Mouse (Mus musculus) embryonic facial prominence, embryonic 15.5 days (tissue): Measurements from ENCODE around the gene Creb3. TPM values are rescaled to one million over a fixed set of nuclear protein-coding genes. Genes with fewer than 3 reads are reported as not detected.

ENCODE experiments used
- ATAC-seq: fragments of 200-750 bp; cut with Nextera tagmentation; 2 replicates; pipeline ENCODE4 v1.8.0; 2017; ENCODE audit warnings: low read depth, moderate TSS enrichment; ENCODE audit not compliant: insufficient number of reproducible peaks, low FRiP score, low TSS enrichment
- H3K27ac ChIP-seq: fragments of 300-500 bp; sonication (generic); replicated peaks from 2 replicates; pipeline ENCODE4 v1.5.1; 2015; ENCODE audit warnings: mild to moderate bottlenecking, inconsistent platforms
- H3K27me3 ChIP-seq: fragments of 300-500 bp; sonication (generic); 2 replicates; pipeline ENCODE4 v1.6.1; 2015; ENCODE audit warnings: inconsistent platforms
- H3K36me3 ChIP-seq: fragments of 300-500 bp; sonication (generic); 2 replicates; pipeline ENCODE4 v1.6.1; 2015; ENCODE audit warnings: mild to moderate bottlenecking, inconsistent platforms
- H3K4me1 ChIP-seq: fragments of 300-500 bp; sonication (generic); 2 replicates; pipeline ENCODE4 v1.6.1; 2015; ENCODE audit warnings: inconsistent platforms
- H3K4me2 ChIP-seq: fragments of 300-500 bp; sonication (generic); replicated peaks from 2 replicates; pipeline ENCODE4 v1.6.1; 2015; ENCODE audit warnings: mild to moderate bottlenecking, inconsistent platforms
- H3K4me3 ChIP-seq: fragments of 300-500 bp; sonication (generic); replicated peaks from 2 replicates; pipeline ENCODE4 v1.5.1; 2015; ENCODE audit warnings: mild to moderate bottlenecking, inconsistent platforms
- H3K9ac ChIP-seq: fragments of 300-500 bp; sonication (generic); 2 replicates; pipeline ENCODE4 v1.6.1; 2015; ENCODE audit warnings: inconsistent platforms
- H3K9me3 ChIP-seq: fragments of 300-500 bp; sonication (generic); replicated peaks from 2 replicates; pipeline ENCODE4 v1.6.1; 2016; ENCODE audit warnings: inconsistent platforms
- WGBS: fragments of 180-500 bp; shearing (Covaris S2); methylation state at CpG from one replicate; pipeline ENCODE4 v1.1.7; 2015; 5-methylcytosine and 5-hydroxymethylcytosine counted together
- polyA plus RNA-seq: library from polyadenylated mRNA; unstranded; fragments of >200 nt; fragmentation: Nextera tagmentation; extraction: Ambion mirVana; gene quantifications from 2 replicates; pipeline ENCODE4 v1.2.1, GENCODE M21; 2015

Gene Creb3
- 77.5 and 88.2 TPM in 2 replicates for polyA plus RNA-seq

- peaks cover 52% of the 10 kb centered on the region for H3K4me1 ChIP-seq
- peak; percentile 93 for ATAC-seq
- peak within 1 kb of the TSS; percentile 95 for H3K4me3 ChIP-seq
- no peaks in the 10 kb centered on the region for H3K9me3 ChIP-seq
- peak within 1 kb of the TSS; percentile 89 for H3K9ac ChIP-seq
- under 1% methylated on average over 62 of the region's 62 CpGs for WGBS
- H3K4me2 ChIP-seq = peak within 1 kb of the TSS; percentile 84
- no peaks in the 10 kb centered on the region for H3K27me3 ChIP-seq
- H3K36me3 ChIP-seq = peaks cover 30% of the 10 kb centered on the region
- peak within 1 kb of the TSS; percentile 100 for H3K27ac ChIP-seq
These were observed at the start of gene Creb3, which contains the start of gene Tln1 for GRCm38 (mm10) chr4:43561997-43562768. Creb3 (plus strand) TSS chr4:43562332. Tln1 (minus strand) TSS chr4:43562691.

DNA sequence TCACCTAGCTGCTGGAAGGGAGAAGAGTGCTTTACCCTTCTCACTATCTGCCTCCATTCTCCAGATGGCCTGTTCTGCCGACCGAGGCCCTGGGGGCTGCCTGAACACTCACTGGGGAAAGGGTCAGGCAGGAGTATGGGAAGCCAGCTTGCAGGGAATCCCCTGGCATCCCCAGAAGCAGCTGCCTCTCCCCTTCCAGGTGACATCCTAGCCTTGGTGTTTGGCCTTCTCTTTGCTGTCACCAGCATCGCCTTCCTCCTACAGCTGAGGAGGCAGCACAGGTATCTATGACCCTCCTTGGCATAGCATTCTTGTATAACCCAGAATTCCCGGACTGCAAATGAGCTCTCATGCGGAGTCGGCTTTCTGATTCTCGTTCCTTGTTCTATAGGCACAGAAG lies 49.5 kb upstream of the Creb3 start:
- H3K4me3 ChIP-seq = no peak overlapping the region
- no peaks in the 10 kb centered on the region for H3K9me3 ChIP-seq
- no peaks in the 10 kb centered on the region for H3K27me3 ChIP-seq
- WGBS = 47% methylated on average over 7 of the region's 7 CpGs
- no peak overlapping the region for H3K27ac ChIP-seq
- no peak for ATAC-seq
- H3K4me2 ChIP-seq = no peak overlapping the region
- H3K36me3 ChIP-seq = peaks cover 18% of the 10 kb centered on the region
- H3K4me1 ChIP-seq = peaks cover 23% of the 10 kb centered on the region
- no peak overlapping the region for H3K9ac ChIP-seq

DNA sequence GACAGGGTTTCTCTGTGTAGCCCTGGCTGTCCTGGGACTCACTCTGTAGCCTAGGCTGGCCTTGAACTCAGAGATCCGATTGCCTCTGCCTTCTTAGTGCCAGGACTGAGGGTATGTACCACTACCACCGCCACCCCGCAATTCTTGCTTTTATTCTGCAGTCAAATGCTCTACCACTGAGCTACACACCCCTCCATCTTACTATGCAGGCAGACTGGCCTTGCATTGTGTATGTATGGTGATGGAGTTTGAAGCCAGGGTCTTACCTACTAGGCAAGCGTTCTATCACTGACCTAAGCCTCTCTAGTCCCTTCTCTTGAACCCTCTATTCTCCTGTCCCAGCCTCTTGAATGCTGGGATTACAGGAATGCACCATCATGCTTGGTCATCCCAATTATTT lies 48.8 kb upstream of the Creb3 start:
- no peak overlapping the region for H3K4me2 ChIP-seq
- no peak overlapping the region for H3K9ac ChIP-seq
- no peak for ATAC-seq
- peaks cover 22% of the 10 kb centered on the region for H3K36me3 ChIP-seq
- H3K4me1 ChIP-seq = peaks cover 17% of the 10 kb centered on the region
- no peak overlapping the region for H3K27ac ChIP-seq
- no peaks in the 10 kb centered on the region for H3K27me3 ChIP-seq
- 81% methylated on average over 4 of the region's 4 CpGs for WGBS
- H3K4me3 ChIP-seq = no peak overlapping the region
- no peaks in the 10 kb centered on the region for H3K9me3 ChIP-seq

- no peak for ATAC-seq
- Histone ChIP-seq H3K36me3 (peaks cover 22% of the 10 kb centered on the region), H3K4me3 (no peak overlapping the region), H3K27ac (no peak overlapping the region), H3K9me3 (no peaks in the 10 kb centered on the region), H3K27me3 (0 out of 2 replicates have a peak, but pooled peaks cover under 1% of the 10 kb centered on the region), H3K9ac (no peak overlapping the region), H3K4me1 (peaks cover 14% of the 10 kb centered on the region), H3K4me2 (no peak overlapping the region)
- 61% methylated on average over 4 of the region's 4 CpGs for WGBS
These were observed 48.3 kb upstream of the Creb3 start for GRCm38 (mm10) chr4:43513791-43514190.

GRCm38 (mm10) chr4:43515764-43516708 lies 46.1 kb upstream of the Creb3 start:
- Histone ChIP-seq H3K9ac (no peak overlapping the region), H3K27me3 (peaks cover 8% of the 10 kb centered on the region), H3K4me3 (no peak overlapping the region), H3K36me3 (peaks cover 28% of the 10 kb centered on the region), H3K9me3 (no peaks in the 10 kb centered on the region), H3K27ac (no peak overlapping the region), H3K4me2 (no peak overlapping the region), H3K4me1 (peaks cover 28% of the 10 kb centered on the region)
- 65% methylated on average over 11 of the region's 11 CpGs for WGBS
- ATAC-seq = no peak

DNA sequence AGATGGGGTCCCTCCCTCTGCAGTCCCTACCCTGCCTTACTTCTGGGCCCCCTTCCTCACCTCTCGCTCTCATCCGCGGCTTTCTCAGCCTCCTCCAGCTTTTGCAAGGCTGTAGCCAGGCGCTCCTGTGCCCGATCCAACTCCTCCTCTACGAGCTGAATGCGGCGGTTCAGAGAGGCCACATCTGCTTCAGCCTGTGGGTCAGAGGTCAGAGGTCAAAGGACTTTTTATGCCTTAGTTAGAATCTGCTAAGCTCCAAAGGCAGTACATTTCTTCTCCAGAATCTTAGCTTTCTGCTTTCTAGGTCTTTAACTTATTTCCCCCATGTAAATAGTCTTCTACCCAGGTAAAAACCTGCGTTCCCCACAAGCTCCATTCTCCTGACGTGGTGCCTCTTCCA lies 42.6 kb upstream of the Creb3 start:
- Histone ChIP-seq H3K4me1 (peaks cover 56% of the 10 kb centered on the region), H3K36me3 (peaks cover 28% of the 10 kb centered on the region), H3K4me2 (peak overlapping the region; percentile 44), H3K27ac (no peak overlapping the region), H3K9ac (no peak overlapping the region), H3K9me3 (no peaks in the 10 kb centered on the region), H3K27me3 (peaks cover 8% of the 10 kb centered on the region), H3K4me3 (peak overlapping the region; percentile 54)
- 24% methylated on average over 10 of the region's 10 CpGs for WGBS
- ATAC-seq = no peak

- peaks cover 55% of the 10 kb centered on the region for H3K4me1 ChIP-seq
- H3K9ac ChIP-seq = no peak overlapping the region
- H3K4me3 ChIP-seq = peak overlapping the region; percentile 54
- H3K27ac ChIP-seq = no peak overlapping the region
- peak overlapping the region; percentile 44 for H3K4me2 ChIP-seq
- H3K27me3 ChIP-seq = peaks cover 8% of the 10 kb centered on the region
- peaks cover 28% of the 10 kb centered on the region for H3K36me3 ChIP-seq
- no peaks in the 10 kb centered on the region for H3K9me3 ChIP-seq
- 15% methylated on average over 6 of the region's 6 CpGs for WGBS
- no peak for ATAC-seq
These were observed 42.2 kb upstream of the Creb3 start for GRCm38 (mm10) chr4:43519956-43520355.

DNA sequence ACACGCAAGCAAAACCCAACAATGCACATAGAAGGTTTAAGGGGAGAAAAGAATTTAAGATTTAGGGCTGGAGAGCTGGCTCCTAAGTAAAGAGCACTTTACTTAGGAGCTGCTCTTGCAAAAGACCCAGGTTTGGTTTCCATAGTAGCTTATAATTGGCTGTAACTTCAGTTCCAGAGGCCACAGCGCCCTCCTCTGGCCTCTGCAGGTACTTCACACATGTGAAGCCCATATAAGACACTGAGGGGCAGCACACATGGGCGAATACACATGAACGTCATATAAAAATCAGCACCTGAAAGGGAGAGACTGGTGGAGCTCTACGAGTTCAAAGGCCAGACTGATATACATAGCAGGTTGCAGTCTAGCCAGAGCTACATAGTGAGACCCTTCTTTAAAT lies 34.3 kb upstream of the Creb3 start:
- Histone ChIP-seq H3K4me3 (no peak overlapping the region), H3K27ac (no peak overlapping the region), H3K4me2 (no peak overlapping the region), H3K9ac (no peak overlapping the region), H3K27me3 (no peaks in the 10 kb centered on the region), H3K36me3 (peaks cover 22% of the 10 kb centered on the region), H3K4me1 (peaks cover 20% of the 10 kb centered on the region), H3K9me3 (no peaks in the 10 kb centered on the region)
- WGBS = 64% methylated on average over 5 of the region's 5 CpGs
- no peak for ATAC-seq

- no peak for ATAC-seq
- H3K9me3 ChIP-seq = no peaks in the 10 kb centered on the region
- H3K4me1 ChIP-seq = peaks cover 14% of the 10 kb centered on the region
- no peak overlapping the region for H3K27ac ChIP-seq
- no peak overlapping the region for H3K9ac ChIP-seq
- no peak overlapping the region for H3K4me2 ChIP-seq
- WGBS = 76% methylated on average over 9 of the region's 9 CpGs
- H3K4me3 ChIP-seq = no peak overlapping the region
- H3K36me3 ChIP-seq = peaks cover 28% of the 10 kb centered on the region
- H3K27me3 ChIP-seq = no peaks in the 10 kb centered on the region
These were observed 33.6 kb upstream of the Creb3 start for GRCm38 (mm10) chr4:43528487-43528886.

DNA sequence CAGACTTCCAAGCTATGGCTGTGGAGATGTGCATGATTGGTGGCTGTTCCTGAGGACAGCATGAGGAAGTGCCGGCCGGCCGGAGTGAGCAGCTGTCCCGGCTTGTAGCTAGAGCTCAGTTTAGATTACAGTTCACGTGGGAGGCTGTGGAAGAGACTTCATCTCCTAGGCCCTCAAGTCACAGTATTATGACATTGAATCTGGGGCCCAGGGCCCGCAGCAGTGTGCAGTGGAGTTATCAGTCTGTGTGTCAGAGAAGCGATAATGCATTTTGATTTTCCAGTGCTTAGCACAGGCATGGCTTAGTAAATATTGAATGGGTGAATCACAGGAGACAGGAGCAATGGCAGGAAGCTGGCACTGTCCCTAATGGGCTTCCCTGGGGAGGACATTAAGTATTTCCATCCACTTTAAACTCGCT lies 32.0 kb upstream of the Creb3 start:
- no peak overlapping the region for H3K27ac ChIP-seq
- H3K4me1 ChIP-seq = 0 out of 2 replicates have a peak, but pooled peaks cover 3% of the 10 kb centered on the region
- no peak overlapping the region for H3K9ac ChIP-seq
- no peak overlapping the region for H3K4me2 ChIP-seq
- H3K27me3 ChIP-seq = no peaks in the 10 kb centered on the region
- H3K9me3 ChIP-seq = no peaks in the 10 kb centered on the region
- H3K4me3 ChIP-seq = no peak overlapping the region
- ATAC-seq = no peak
- WGBS = 63% methylated on average over 8 of the region's 8 CpGs
- peaks cover 42% of the 10 kb centered on the region for H3K36me3 ChIP-seq

GRCm38 (mm10) chr4:43530581-43530980 lies 31.6 kb upstream of the Creb3 start:
- no peak for ATAC-seq
- Histone ChIP-seq H3K4me2 (no peak overlapping the region), H3K9me3 (no peaks in the 10 kb centered on the region), H3K27me3 (no peaks in the 10 kb centered on the region), H3K9ac (no peak overlapping the region), H3K27ac (no peak overlapping the region), H3K4me3 (no peak overlapping the region), H3K4me1 (0 out of 2 replicates have a peak, but pooled peaks cover 3% of the 10 kb centered on the region), H3K36me3 (peaks cover 47% of the 10 kb centered on the region)
- WGBS = 19% methylated on average over 7 of the region's 7 CpGs
